In the genomic region with DNA sequence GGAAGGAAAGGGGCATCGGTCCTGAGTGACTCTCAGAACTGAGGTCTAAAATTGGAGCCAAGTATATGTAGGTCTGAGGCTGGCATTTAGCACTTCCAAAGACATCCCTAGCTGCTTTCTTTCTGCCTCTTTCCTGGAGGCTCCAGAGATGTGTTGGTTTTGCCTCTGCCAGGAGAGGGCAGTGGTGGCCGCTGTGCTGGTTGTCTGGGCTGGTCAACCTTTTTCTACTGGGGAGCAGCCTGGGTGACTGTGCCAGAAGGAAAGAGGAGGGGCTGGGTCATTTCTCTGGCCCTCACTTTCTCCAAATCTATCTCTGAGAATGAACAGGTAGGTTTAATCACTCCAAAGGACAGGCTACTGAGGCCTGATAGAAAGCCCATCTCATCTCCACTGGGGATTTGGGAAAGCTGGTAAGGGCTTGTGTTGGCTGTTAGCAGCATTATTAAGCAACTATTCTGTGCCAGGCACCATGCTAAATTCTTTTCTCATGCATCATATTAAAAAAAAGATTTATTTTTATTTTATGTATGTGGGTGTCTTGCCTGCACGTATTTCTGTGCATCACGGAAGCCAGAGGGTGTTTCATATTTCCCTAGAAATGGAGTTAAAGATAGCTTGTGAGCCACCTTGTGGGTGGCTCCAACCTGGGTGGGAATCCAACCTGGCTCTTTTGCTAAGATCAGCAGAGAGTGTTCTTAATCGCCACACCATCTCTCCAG, we compare ENCODE assay signal across 9 mouse cellular contexts. TPM values are rescaled to one million over a fixed set of nuclear protein-coding genes. Genes with fewer than 3 reads are reported as not detected.
DNase-seq lines count a peak whose midpoint lies in the region; ATAC-seq and TF ChIP-seq lines count a peak whose summit lies in the region.
"Had no signal": no experiment of that assay in that cellular context is flagged by ENCODE, and none has a peak within 500 bp of the region (broad histone marks: within the 10 kb centered on the region; RNA-seq: fewer than 3 reads in every experiment).

No protein-coding gene starts in this region.

- H3K4me2 ChIP-seq in kidney, postnatal 0 days (ENCODE audit: low read length) = no peak overlapping the region
- H3K4me2 ChIP-seq in kidney, embryonic 16.5 days (replicated peaks; ENCODE audit: low read depth, low read length) = no peak overlapping the region
- H3K4me2 ChIP-seq in hindbrain, embryonic 11.5 days (replicated peaks; ENCODE audit: low read depth, low read length) = no peak overlapping the region
- H3K4me2 ChIP-seq: embryonic facial prominence, embryonic 13.5 days had no signal

- H3K27ac ChIP-seq in kidney, postnatal 0 days = no peak overlapping the region
- no peak overlapping the region for H3K27ac ChIP-seq in kidney, embryonic 16.5 days (ENCODE audit: low read length)
- no peak overlapping the region for H3K27ac ChIP-seq in ES-Bruce4 (ENCODE audit: insufficient read depth, low read length)
- no peak overlapping the region for H3K27ac ChIP-seq in hindbrain, embryonic 11.5 days (ENCODE audit: low read depth, low read length)
- H3K27ac ChIP-seq: embryonic facial prominence, embryonic 13.5 days had no signal

- H3K9me3 ChIP-seq in kidney, postnatal 0 days (replicated peaks; ENCODE audit: low read length) = no peaks in the 10 kb centered on the region
- no peaks in the 10 kb centered on the region for H3K9me3 ChIP-seq in kidney, embryonic 16.5 days (ENCODE audit: low read length)
- H3K9me3 ChIP-seq in ES-Bruce4 (replicated peaks; ENCODE audit: control insufficient read depth, insufficient read depth, low read length, poor library complexity, severe bottlenecking) = no peaks in the 10 kb centered on the region
- no peaks in the 10 kb centered on the region for H3K9me3 ChIP-seq in hindbrain, embryonic 11.5 days (ENCODE audit: control insufficient read depth, low read length)
- H3K9me3 ChIP-seq: embryonic facial prominence, embryonic 13.5 days had no signal

- DNase-seq in kidney, postnatal 0 days (ENCODE audit: low spot score) = peak; percentile 45
- peak; percentile 78 for DNase-seq in adrenal gland, postnatal 14 days
- peak; percentile 58 to 64 for DNase-seq in layer of hippocampus, postnatal 10 days (ENCODE audit: low spot score in 2 of 2)
- DNase-seq in hindbrain, embryonic 11.5 days (ENCODE audit: low spot score) = no peak
- DNase-seq in thymus, postnatal 14 days = no peak

- H3K9ac ChIP-seq in kidney, postnatal 0 days (ENCODE audit: low read depth, low read length) = no peak overlapping the region
- H3K9ac ChIP-seq in kidney, embryonic 16.5 days (replicated peaks; ENCODE audit: low read length) = no peak overlapping the region
- no peak overlapping the region for H3K9ac ChIP-seq in ES-Bruce4 (ENCODE audit: low read depth, poor library complexity, severe bottlenecking)
- no peak overlapping the region for H3K9ac ChIP-seq in hindbrain, embryonic 11.5 days (ENCODE audit: low read depth, low read length)
- H3K9ac ChIP-seq: embryonic facial prominence, embryonic 13.5 days had no signal

- no peak for ATAC-seq in kidney, postnatal 0 days (replicated peaks; ENCODE audit: low FRiP score, low read depth)
- no peak for ATAC-seq in kidney, embryonic 16.5 days (ENCODE audit: low FRiP score, low TSS enrichment)
- peak; percentile 65 for ATAC-seq in neutrophil, adult 5-6 weeks (ENCODE audit: extremely low read depth, insufficient number of reproducible peaks, low FRiP score, poor library complexity, severe bottlenecking)
- no peak for ATAC-seq in hindbrain, embryonic 11.5 days (ENCODE audit: low FRiP score)

- 67% methylated on average over 5 of the region's 5 CpGs for WGBS in kidney, postnatal 0 days
- 63% methylated on average over 5 of the region's 5 CpGs for WGBS in kidney, embryonic 16.5 days
- 75% methylated on average over 5 of the region's 5 CpGs for WGBS in hindbrain, embryonic 11.5 days

- TF ChIP-seq CTCF in kidney, postnatal 0 days (IDR thresholded peaks at IDR 0.05; ENCODE audit: low read depth) = peak; percentile 78
- peak; percentile 72 for TF ChIP-seq CTCF in ES-Bruce4 (IDR thresholded peaks at IDR 0.05; ENCODE audit: low read depth, low read length)

- no peaks in the 10 kb centered on the region for H3K4me1 ChIP-seq in kidney, postnatal 0 days (replicated peaks; ENCODE audit: insufficient read depth, low read length)
- H3K4me1 ChIP-seq in kidney, embryonic 16.5 days (ENCODE audit: insufficient read depth, low read length) = no peaks in the 10 kb centered on the region
- no peaks in the 10 kb centered on the region for H3K4me1 ChIP-seq in ES-Bruce4 (ENCODE audit: control insufficient read depth, insufficient read depth, low read length)
- H3K4me1 ChIP-seq in hindbrain, embryonic 11.5 days (replicated peaks; ENCODE audit: control insufficient read depth, insufficient read depth, low read length) = no peaks in the 10 kb centered on the region

- no peaks in the 10 kb centered on the region for H3K36me3 ChIP-seq in kidney, postnatal 0 days (ENCODE audit: insufficient read depth, low read length)
- H3K36me3 ChIP-seq in kidney, embryonic 16.5 days (ENCODE audit: insufficient read depth, low read length) = no peaks in the 10 kb centered on the region
- no peaks in the 10 kb centered on the region for H3K36me3 ChIP-seq in ES-Bruce4 (ENCODE audit: control insufficient read depth, insufficient read depth, low read length, poor library complexity, severe bottlenecking)
- no peaks in the 10 kb centered on the region for H3K36me3 ChIP-seq in hindbrain, embryonic 11.5 days (ENCODE audit: control insufficient read depth, insufficient read depth, low read length)
- H3K36me3 ChIP-seq: embryonic facial prominence, embryonic 13.5 days had no signal

- no peak overlapping the region for H3K4me3 ChIP-seq in kidney, postnatal 0 days (replicated peaks; ENCODE audit: low read depth, low read length)
- H3K4me3 ChIP-seq in kidney, embryonic 16.5 days (ENCODE audit: low read length) = no peak overlapping the region
- no peak overlapping the region for H3K4me3 ChIP-seq in ES-Bruce4 (ENCODE audit: low read depth, low read length)
- H3K4me3 ChIP-seq in hindbrain, embryonic 11.5 days (ENCODE audit: low read depth, low read length) = no peak overlapping the region
- H3K4me3 ChIP-seq: embryonic facial prominence, embryonic 13.5 days had no signal

- H3K27me3 ChIP-seq in kidney, postnatal 0 days (ENCODE audit: insufficient read depth, low read length) = no peaks in the 10 kb centered on the region
- H3K27me3 ChIP-seq in kidney, embryonic 16.5 days (ENCODE audit: insufficient read depth, low read length) = no peaks in the 10 kb centered on the region
- H3K27me3 ChIP-seq in ES-Bruce4 (ENCODE audit: control insufficient read depth, insufficient read depth, low read length, poor library complexity, severe bottlenecking) = no peaks in the 10 kb centered on the region
- H3K27me3 ChIP-seq in hindbrain, embryonic 11.5 days (ENCODE audit: control insufficient read depth, insufficient read depth, low read length) = peaks cover 2% of the 10 kb centered on the region; the same call in 1 of the 2 replicates

- no peak for TF ChIP-seq EP300 in ES-Bruce4 (IDR thresholded peaks at IDR 0.05; ENCODE audit: insufficient read depth, low read depth, low read length)

- TF ChIP-seq POLR2A in ES-Bruce4 (IDR thresholded peaks at IDR 0.05; ENCODE audit: insufficient read depth, low read length) = no peak

RNA-seq across cellular contexts. Expression of gene Krt80, which starts 28.0 kb away (rescaled TPM):
- 1.9 and 2.2 TPM in 2 replicates for polyA plus RNA-seq in kidney, postnatal 0 days (2015; fragmentation: Nextera tagmentation; extraction: Ambion mirVana)
- 1.7 and 2.3 TPM in 2 replicates for polyA plus RNA-seq in kidney, embryonic 16.5 days (2015; fragmentation: Nextera tagmentation; extraction: Ambion mirVana)
- 1.1 and 1.6 TPM in 2 replicates for polyA plus RNA-seq in ES-Bruce4 (2011; ENCODE audit: insufficient read depth, insufficient read length, low read depth, missing spikeins)
- 0.74 and 1.1 TPM in 2 replicates for total RNA-seq in adrenal gland, postnatal 14 days (2021)
- total RNA-seq in layer of hippocampus, postnatal 10 days (2021) = under 1 TPM in 1 of 2 experiments, not detected in 1; 0.23 TPM
- 31.7 and 34.7 TPM in 2 replicates for total RNA-seq in neutrophil, adult 5-6 weeks (2017)
- polyA plus RNA-seq in hindbrain, embryonic 11.5 days (2014; fragmentation: Nextera tagmentation; extraction: Ambion mirVana) = 0.09 TPM in 1 of 2 replicates, not detected in the other

RNA-seq across cellular contexts. Expression of gene 6030408B16Rik, which starts 48.9 kb away (rescaled TPM):
- 23.3 and 24.5 TPM in 2 replicates for polyA plus RNA-seq in kidney, postnatal 0 days (2015; fragmentation: Nextera tagmentation; extraction: Ambion mirVana)
- polyA plus RNA-seq in kidney, embryonic 16.5 days (2015; fragmentation: Nextera tagmentation; extraction: Ambion mirVana) = 23.2 and 23.9 TPM in 2 replicates
- polyA plus RNA-seq in ES-Bruce4 (2011; ENCODE audit: insufficient read depth, insufficient read length, low read depth, missing spikeins) = not detected in 2 replicates
- 2.1 and 2.4 TPM in 2 replicates for total RNA-seq in adrenal gland, postnatal 14 days (2021)
- not detected for total RNA-seq in layer of hippocampus, postnatal 10 days (2021)
- total RNA-seq in neutrophil, adult 5-6 weeks (2017) = 0.70 and 0.98 TPM in 2 replicates
- 0.17 and 0.25 TPM in 2 replicates for polyA plus RNA-seq in hindbrain, embryonic 11.5 days (2014; fragmentation: Nextera tagmentation; extraction: Ambion mirVana)

RNA-seq across cellular contexts. Expression of gene Atg101, which starts 57.9 kb away (rescaled TPM):
- 77.1 and 79.5 TPM in 2 replicates for polyA plus RNA-seq in kidney, postnatal 0 days (2015; fragmentation: Nextera tagmentation; extraction: Ambion mirVana)
- 78.2 and 87.0 TPM in 2 replicates for polyA plus RNA-seq in kidney, embryonic 16.5 days (2015; fragmentation: Nextera tagmentation; extraction: Ambion mirVana)
- polyA plus RNA-seq in ES-Bruce4 (2011; ENCODE audit: insufficient read depth, insufficient read length, low read depth, missing spikeins) = 37.6 and 39.1 TPM in 2 replicates
- total RNA-seq in adrenal gland, postnatal 14 days (2021) = 64.4 and 97.1 TPM in 2 replicates
- total RNA-seq in layer of hippocampus, postnatal 10 days (2021) = 10 to 100 TPM; 41.1 to 43.3 TPM
- 61.0 and 68.8 TPM in 2 replicates for total RNA-seq in neutrophil, adult 5-6 weeks (2017)
- 66.5 and 69.6 TPM in 2 replicates for polyA plus RNA-seq in hindbrain, embryonic 11.5 days (2014; fragmentation: Nextera tagmentation; extraction: Ambion mirVana)

Comparison
In these comparisons a context has a peak if more than half of its experiments do, and no peak if none do; other contexts are left out.
1. DNase-seq: peak in kidney, postnatal 0 days (single experiment), adrenal gland, postnatal 14 days (single experiment) and layer of hippocampus, postnatal 10 days (2 of 2); none in hindbrain, embryonic 11.5 days (single experiment) and thymus, postnatal 14 days (single experiment).
2. RNA of gene 6030408B16Rik, which starts 48.9 kb away (polyA plus RNA-seq): 23.3 to 24.5 TPM in kidney, postnatal 0 days and 23.2 to 23.9 TPM in kidney, embryonic 16.5 days; 0.17 to 0.25 TPM in hindbrain, embryonic 11.5 days and not detected in ES-Bruce4; every median in the first group is over 10 times any median in the second.